22 mouse cellular contexts compared by ENCODE assay signal in genomic region chr3:128287846-128288245, GRCm38 (mm10).
DNase-seq lines count a peak whose midpoint lies in the region; ATAC-seq and TF ChIP-seq lines count a peak whose summit lies in the region.
"Had no signal": no experiment of that assay in that cellular context is flagged by ENCODE, and none has a peak within 500 bp of the region (broad histone marks: within the 10 kb centered on the region; RNA-seq: fewer than 3 reads in every experiment).

No protein-coding gene starts in this region.

- H3K4me2 ChIP-seq in kidney, embryonic 14.5 days (replicated peaks; ENCODE audit: low read depth, low read length) = no peak overlapping the region
- no peak overlapping the region for H3K4me2 ChIP-seq in kidney, postnatal 0 days (ENCODE audit: low read length)
- no peak overlapping the region for H3K4me2 ChIP-seq in midbrain, embryonic 14.5 days (ENCODE audit: low read length)
- H3K4me2 ChIP-seq in midbrain, embryonic 16.5 days (ENCODE audit: low read length) = no peak overlapping the region
- H3K4me2 ChIP-seq: embryonic facial prominence, embryonic 12.5 days; forebrain, embryonic 12.5 days; heart, embryonic 13.5 days; hindbrain, embryonic 12.5 days had no signal

- no peak for TF ChIP-seq CTCF in kidney, postnatal 0 days (IDR thresholded peaks at IDR 0.05; ENCODE audit: low read depth)

- H3K9ac ChIP-seq in kidney, embryonic 14.5 days (ENCODE audit: low read depth, low read length) = no peak overlapping the region
- H3K9ac ChIP-seq in kidney, postnatal 0 days (ENCODE audit: low read depth, low read length) = no peak overlapping the region
- no peak overlapping the region for H3K9ac ChIP-seq in midbrain, embryonic 14.5 days (replicated peaks; ENCODE audit: low read length)
- no peak overlapping the region for H3K9ac ChIP-seq in midbrain, embryonic 16.5 days (ENCODE audit: low read depth, low read length)
- H3K9ac ChIP-seq: embryonic facial prominence, embryonic 12.5 days; forebrain, embryonic 12.5 days; heart, embryonic 13.5 days; hindbrain, embryonic 12.5 days had no signal

- DNase-seq in kidney, adult 11 months = peak; percentile 23
- peak; percentile 33 for DNase-seq in kidney, postnatal 0 days (ENCODE audit: low spot score)
- DNase-seq in kidney, postnatal 25 days = no peak
- peak; percentile 5 for DNase-seq in midbrain, embryonic 14.5 days
- peak; percentile 68 for DNase-seq in fat pad, adult 2 months (ENCODE audit: extremely low read depth, low read depth, low spot score)
- DNase-seq: adrenal gland, postnatal 36 days; cerebellum, adult 11-12 months; cerebellum, adult 9-10 months; cerebellum, postnatal 25 days; gastrocnemius, adult 2 months; gastrocnemius, postnatal 25 days; heart, postnatal 4 days had no signal

- WGBS in kidney, embryonic 14.5 days = 45% methylated on average over 4 of the region's 4 CpGs
- 50% methylated on average over 4 of the region's 4 CpGs for WGBS in kidney, postnatal 0 days
- WGBS in midbrain, embryonic 14.5 days = 71% methylated on average over 4 of the region's 4 CpGs
- WGBS in midbrain, embryonic 16.5 days = 69% methylated on average over 4 of the region's 4 CpGs

- no peaks in the 10 kb centered on the region for H3K36me3 ChIP-seq in kidney, embryonic 14.5 days (ENCODE audit: control insufficient read depth, insufficient read depth, low read length)
- H3K36me3 ChIP-seq in kidney, postnatal 0 days (ENCODE audit: insufficient read depth, low read length) = no peaks in the 10 kb centered on the region
- H3K36me3 ChIP-seq in midbrain, embryonic 14.5 days (ENCODE audit: control insufficient read depth, insufficient read depth, low read length) = no peaks in the 10 kb centered on the region
- H3K36me3 ChIP-seq in midbrain, embryonic 16.5 days (ENCODE audit: control insufficient read depth, insufficient read depth, low read length) = no peaks in the 10 kb centered on the region
- H3K36me3 ChIP-seq: embryonic facial prominence, embryonic 12.5 days; forebrain, embryonic 12.5 days; heart, embryonic 13.5 days; hindbrain, embryonic 12.5 days had no signal

- no peaks in the 10 kb centered on the region for H3K27me3 ChIP-seq in kidney, embryonic 14.5 days (ENCODE audit: control insufficient read depth, insufficient read depth, low read length)
- H3K27me3 ChIP-seq in kidney, postnatal 0 days (ENCODE audit: insufficient read depth, low read length) = no peaks in the 10 kb centered on the region
- H3K27me3 ChIP-seq in midbrain, embryonic 14.5 days (ENCODE audit: control insufficient read depth, insufficient read depth, low read length) = no peaks in the 10 kb centered on the region
- H3K27me3 ChIP-seq in midbrain, embryonic 16.5 days (ENCODE audit: control insufficient read depth, insufficient read depth, low read depth, low read length) = no peaks in the 10 kb centered on the region
- H3K27me3 ChIP-seq: CH12.LX; embryonic facial prominence, embryonic 12.5 days; forebrain, embryonic 12.5 days; heart, embryonic 13.5 days; hindbrain, embryonic 12.5 days had no signal

- no peak for ATAC-seq in kidney, embryonic 14.5 days (ENCODE audit: low FRiP score, low TSS enrichment)
- ATAC-seq in kidney, postnatal 0 days (replicated peaks; ENCODE audit: low FRiP score, low read depth) = no peak
- no peak for ATAC-seq in midbrain, embryonic 14.5 days (ENCODE audit: low FRiP score, low TSS enrichment)
- no peak for ATAC-seq in midbrain, embryonic 16.5 days
- ATAC-seq: activated CD4-positive, CD25-positive, alpha-beta regulatory T cell, adult 4 months; hindbrain, postnatal 0 days; Patski had no signal

- no peaks in the 10 kb centered on the region for H3K4me1 ChIP-seq in kidney, embryonic 14.5 days (ENCODE audit: control insufficient read depth, insufficient read depth, low read length)
- H3K4me1 ChIP-seq in kidney, postnatal 0 days (replicated peaks; ENCODE audit: insufficient read depth, low read length) = no peaks in the 10 kb centered on the region
- no peaks in the 10 kb centered on the region for H3K4me1 ChIP-seq in midbrain, embryonic 14.5 days (ENCODE audit: control insufficient read depth, insufficient read depth, low read length)
- H3K4me1 ChIP-seq in midbrain, embryonic 16.5 days (ENCODE audit: control insufficient read depth, insufficient read depth, low read length) = no peaks in the 10 kb centered on the region
- H3K4me1 ChIP-seq: embryonic facial prominence, embryonic 12.5 days; forebrain, embryonic 12.5 days; hindbrain, embryonic 12.5 days had no signal

- H3K27ac ChIP-seq in kidney, embryonic 14.5 days (ENCODE audit: low read depth, low read length) = no peak overlapping the region
- no peak overlapping the region for H3K27ac ChIP-seq in kidney, postnatal 0 days
- no peak overlapping the region for H3K27ac ChIP-seq in midbrain, embryonic 14.5 days (replicated peaks; ENCODE audit: low read depth, low read length)
- H3K27ac ChIP-seq in midbrain, embryonic 16.5 days (ENCODE audit: low read length) = no peak overlapping the region
- H3K27ac ChIP-seq: embryonic facial prominence, embryonic 12.5 days; forebrain, embryonic 12.5 days; gastrocnemius, adult 2 months; heart, embryonic 13.5 days; hindbrain, embryonic 12.5 days; hindbrain, postnatal 0 days had no signal

- no peaks in the 10 kb centered on the region for H3K9me3 ChIP-seq in kidney, embryonic 14.5 days (ENCODE audit: control insufficient read depth, low read length)
- H3K9me3 ChIP-seq in kidney, postnatal 0 days (replicated peaks; ENCODE audit: low read length) = no peaks in the 10 kb centered on the region
- H3K9me3 ChIP-seq in midbrain, embryonic 14.5 days (ENCODE audit: control insufficient read depth, low read length) = 0 out of 2 replicates have a peak, but pooled peaks cover 4% of the 10 kb centered on the region
- no peaks in the 10 kb centered on the region for H3K9me3 ChIP-seq in midbrain, embryonic 16.5 days (replicated peaks; ENCODE audit: control insufficient read depth, low read length, poor library complexity, severe bottlenecking)
- H3K9me3 ChIP-seq: embryonic facial prominence, embryonic 12.5 days; forebrain, embryonic 12.5 days; heart, embryonic 13.5 days; hindbrain, embryonic 12.5 days had no signal

- no peak overlapping the region for H3K4me3 ChIP-seq in kidney, embryonic 14.5 days (ENCODE audit: low read length)
- H3K4me3 ChIP-seq in kidney, postnatal 0 days (replicated peaks; ENCODE audit: low read depth, low read length) = no peak overlapping the region
- no peak overlapping the region for H3K4me3 ChIP-seq in midbrain, embryonic 14.5 days (replicated peaks; ENCODE audit: low read depth, low read length)
- H3K4me3 ChIP-seq in midbrain, embryonic 16.5 days (ENCODE audit: low read depth, low read length) = no peak overlapping the region
- H3K4me3 ChIP-seq: embryonic facial prominence, embryonic 12.5 days; forebrain, embryonic 12.5 days; gastrocnemius, adult 2 months; heart, embryonic 13.5 days; hindbrain, embryonic 12.5 days had no signal

Comparison
In these comparisons a context has a peak if more than half of its experiments do, and no peak if none do; other contexts are left out.
1. DNase-seq: peak in kidney, adult 11 months (single experiment), kidney, postnatal 0 days (single experiment), midbrain, embryonic 14.5 days (single experiment) and fat pad, adult 2 months (single experiment); none in kidney, postnatal 25 days (0 of 2).